Mouse (Mus musculus) liver, embryonic 13.5 days (tissue): ENCODE measurements around the gene Bub3. TPM values are rescaled to one million over a fixed set of nuclear protein-coding genes. Genes with fewer than 3 reads are reported as not detected.

Experiments
- ATAC-seq: fragments of 200-750 bp; cut with Nextera tagmentation; 2 replicates; pipeline ENCODE4 v1.8.0; 2017; ENCODE audit warnings: low read depth, mild to moderate bottlenecking, moderate number of reproducible peaks, moderate library complexity
- DNase-seq: peaks from one replicate; pipeline ENCODE4 v3.0.0; 2022
- H3K27ac ChIP-seq: fragments of 300-500 bp; sonication (generic); 2 replicates; pipeline ENCODE4 v1.5.1; 2015; ENCODE audit warnings: moderate library complexity, mild to moderate bottlenecking, inconsistent platforms
- H3K27me3 ChIP-seq: fragments of 300-500 bp; sonication (generic); 2 replicates; pipeline ENCODE4 v1.6.1; 2015; ENCODE audit warnings: mild to moderate bottlenecking, inconsistent platforms
- H3K36me3 ChIP-seq: fragments of 300-500 bp; sonication (generic); 2 replicates; pipeline ENCODE4 v1.6.1; 2015; ENCODE audit warnings: mild to moderate bottlenecking, inconsistent platforms
- H3K4me1 ChIP-seq: fragments of 300-500 bp; sonication (generic); replicated peaks from 2 replicates; pipeline ENCODE4 v1.6.1; 2015; ENCODE audit warnings: inconsistent platforms
- H3K4me2 ChIP-seq: fragments of 300-500 bp; sonication (generic); 2 replicates; pipeline ENCODE4 v1.6.1; 2015; ENCODE audit warnings: inconsistent platforms, mild to moderate bottlenecking, moderate library complexity
- H3K4me3 ChIP-seq: fragments of 300-500 bp; sonication (generic); replicated peaks from 2 replicates; pipeline ENCODE4 v1.5.1; 2015; ENCODE audit warnings: mild to moderate bottlenecking, inconsistent platforms
- H3K9ac ChIP-seq: fragments of 300-500 bp; sonication (generic); 2 replicates; pipeline ENCODE4 v1.6.1; 2015; ENCODE audit warnings: mild to moderate bottlenecking, inconsistent platforms
- H3K9me3 ChIP-seq: fragments of 300-500 bp; sonication (generic); replicated peaks from 2 replicates; pipeline ENCODE4 v1.6.1; 2016; ENCODE audit warnings: inconsistent platforms
- WGBS: fragments of 180-500 bp; shearing (Covaris S2); methylation state at CpG from one replicate; pipeline ENCODE4 v1.1.7; 2015; ENCODE audit not compliant: insufficient replicate concordance; 5-methylcytosine and 5-hydroxymethylcytosine counted together
- polyA plus RNA-seq: library from polyadenylated mRNA; unstranded; fragments of >200 nt; fragmentation: Nextera tagmentation; extraction: Ambion mirVana; gene quantifications from 2 replicates; pipeline ENCODE4 v1.2.1, GENCODE M21; 2015

The Bub3 gene
- 134 and 142 TPM in 2 replicates for polyA plus RNA-seq

DNA sequence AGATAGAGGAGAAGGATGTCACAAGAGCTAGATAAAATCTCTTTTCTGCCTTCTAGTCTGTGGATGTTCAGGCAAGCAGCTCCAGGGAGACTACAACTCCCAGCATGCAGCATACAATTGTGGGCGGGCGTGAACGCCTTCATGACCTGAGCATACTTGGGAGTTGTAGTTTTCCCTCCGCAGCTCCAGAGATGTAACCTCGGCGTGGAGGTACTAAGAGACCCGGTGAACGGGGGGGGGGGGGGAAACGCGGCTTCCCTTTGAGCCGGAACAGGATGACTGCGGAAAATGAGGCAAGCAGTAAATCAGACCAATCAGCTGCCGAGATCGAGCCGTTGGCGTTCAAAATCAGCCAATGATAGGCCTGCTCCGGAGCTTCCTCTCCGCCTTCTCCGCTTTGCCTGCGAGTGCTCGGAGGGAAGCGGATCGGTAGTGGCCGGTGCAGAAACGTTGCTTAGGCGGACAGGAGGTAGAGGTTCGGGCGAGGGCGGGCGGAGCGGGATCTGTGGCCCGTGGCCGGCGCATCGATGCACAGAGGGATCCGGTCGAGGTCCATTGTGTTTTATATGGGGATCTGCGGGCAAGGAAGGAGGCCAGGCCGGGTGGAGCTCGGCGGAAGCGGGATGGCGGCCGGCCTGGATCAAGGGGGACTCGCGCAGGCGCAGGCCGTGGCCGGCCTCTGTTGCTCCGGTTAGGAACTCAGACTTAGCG lies at the start of gene Bub3:
Bub3 (plus strand) TSS at position 237 of the 711 bp plus-strand sequence.
- WGBS, result under 1% methylated on average over 49 of the region's 51 CpGs

DNA sequence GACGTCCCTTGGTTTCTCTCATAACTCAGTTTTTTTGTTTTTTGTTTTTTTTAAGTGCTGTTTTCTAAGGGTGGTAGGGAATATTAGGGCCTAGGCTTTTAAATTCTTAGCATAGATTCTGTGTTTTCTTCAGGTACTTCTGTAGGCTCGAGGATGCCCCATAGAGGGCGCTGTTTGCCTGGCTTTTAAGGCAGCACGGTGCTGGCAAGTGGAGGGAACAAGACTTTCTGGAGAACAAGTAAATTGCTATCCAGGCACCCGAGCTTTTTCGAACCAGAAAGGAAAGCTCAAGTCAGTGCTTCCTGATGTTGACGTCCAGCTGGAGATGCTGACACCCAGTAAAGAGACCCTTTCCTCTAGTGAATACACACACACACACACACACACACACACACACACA lies 20.0 kb upstream of the Bub3 start:
- DNase-seq (peak; percentile 47), ATAC-seq (no peak)
- H3K4me2 ChIP-seq, result no peak overlapping the region
- H3K9me3 ChIP-seq, result no peaks in the 10 kb centered on the region
- H3K27me3 ChIP-seq, result peaks cover 82% of the 10 kb centered on the region
- 0% methylated on average over 7 of the region's 7 CpGs for WGBS
- no peak overlapping the region for H3K9ac ChIP-seq
- H3K36me3 ChIP-seq, result no peaks in the 10 kb centered on the region
- no peak overlapping the region for H3K27ac ChIP-seq
- peaks cover 18% of the 10 kb centered on the region for H3K4me1 ChIP-seq
- no peak overlapping the region for H3K4me3 ChIP-seq

More for the DNA sequence above, at the start of gene Bub3:
- Histone ChIP-seq H3K9ac (peak within 1 kb of the TSS; percentile 92), H3K27me3 (peaks cover 45% of the 10 kb centered on the region), H3K4me2 (peak within 1 kb of the TSS; percentile 79), H3K4me3 (peak within 1 kb of the TSS; percentile 89), H3K27ac (peak within 1 kb of the TSS; percentile 90), H3K36me3 (peaks cover 34% of the 10 kb centered on the region), H3K9me3 (no peaks in the 10 kb centered on the region), H3K4me1 (peaks cover 44% of the 10 kb centered on the region)
- DNase-seq (peak; percentile 85), ATAC-seq (peak; percentile 92)

DNA sequence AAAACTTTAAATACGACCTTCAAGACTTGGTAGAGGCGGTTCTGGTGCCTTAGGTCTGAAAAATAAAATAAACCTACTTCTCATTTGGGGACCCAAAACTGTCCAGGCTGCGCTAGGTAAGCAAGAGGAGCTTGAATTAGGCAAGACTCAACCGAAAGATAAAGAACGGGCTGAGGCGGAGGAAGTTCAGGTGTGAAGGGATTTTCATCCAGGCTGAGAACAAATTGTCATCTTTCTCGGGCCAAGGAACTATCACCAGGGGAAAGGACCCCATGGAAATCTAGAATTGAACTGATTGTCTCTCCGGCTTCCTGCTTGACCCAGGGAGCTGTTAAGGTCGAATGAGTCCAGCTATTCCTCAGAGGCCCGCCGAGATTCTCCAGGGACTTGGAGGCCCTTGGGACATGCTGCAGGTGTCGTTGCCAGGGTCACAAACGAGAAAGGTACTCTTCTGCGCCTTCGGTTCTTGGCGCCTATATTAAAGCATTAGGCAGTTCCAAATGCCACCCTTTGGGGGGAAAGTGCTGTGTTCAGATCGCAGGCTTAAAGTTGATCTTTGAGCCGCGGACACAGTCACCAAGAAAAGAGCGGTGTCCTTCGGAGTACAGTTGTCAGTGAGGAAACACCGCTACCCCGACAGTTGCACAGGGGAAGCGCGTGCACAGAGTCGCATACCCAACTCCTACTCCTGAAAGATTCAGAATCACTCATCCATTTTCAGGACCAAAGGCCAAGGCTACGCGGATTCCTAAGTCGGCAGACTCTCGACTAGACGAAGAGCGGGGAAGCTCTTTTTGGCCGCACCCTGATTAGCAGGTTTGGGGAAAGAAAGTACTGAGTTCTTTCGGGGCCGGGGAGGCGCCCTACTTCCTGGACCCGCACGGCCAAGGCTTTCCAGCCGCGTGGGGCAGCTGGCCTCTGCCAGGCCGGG lies 18.6 kb upstream of the Bub3 start:
- 3% methylated on average over 41 of the region's 41 CpGs for WGBS

DNA sequence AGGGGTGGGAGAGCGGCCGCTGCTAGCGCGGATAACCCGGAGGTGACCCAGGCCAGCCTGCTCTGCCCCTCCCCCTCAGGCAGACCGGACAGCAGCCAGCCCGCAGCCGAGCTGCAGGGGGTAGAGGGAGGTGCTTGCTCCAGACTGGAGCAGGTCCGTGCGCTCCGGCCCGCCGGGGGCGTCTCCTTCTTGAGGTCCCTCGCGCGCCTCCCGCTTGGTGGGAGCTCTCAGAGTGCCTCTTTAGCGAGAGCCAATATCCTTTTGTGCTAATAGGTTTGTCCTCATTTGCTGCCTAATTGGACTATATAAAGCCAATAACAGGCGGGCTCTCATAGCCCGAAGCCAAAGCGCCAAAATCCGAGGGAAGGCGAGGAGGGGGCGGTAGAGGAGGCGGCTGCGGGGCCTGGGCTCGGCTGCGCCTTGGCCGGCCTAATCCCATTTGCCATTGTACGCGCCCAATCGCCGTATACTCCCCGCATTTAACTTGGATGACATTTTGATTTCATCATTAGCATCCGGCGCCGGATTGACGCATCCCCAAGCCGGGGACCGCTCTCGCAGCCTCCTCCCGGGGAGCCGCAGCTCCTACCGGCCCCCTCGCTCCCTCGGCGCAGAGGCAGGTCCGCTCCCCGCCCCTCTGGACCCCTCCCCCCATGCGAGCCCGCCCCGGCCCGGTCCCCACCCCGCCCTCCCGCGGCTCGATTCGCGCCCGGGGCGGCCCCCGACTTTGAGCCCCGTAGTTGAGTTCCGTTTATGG lies 17.7 kb upstream of the Bub3 start, which contains the start of gene Hmx3:
Hmx3 (plus strand) TSS at position 753 of the 757 bp plus-strand sequence.
- H3K4me3 ChIP-seq, result peak within 1 kb of the TSS; percentile 37
- peak within 1 kb of the TSS; percentile 53 for H3K4me2 ChIP-seq
- H3K9me3 ChIP-seq, result no peaks in the 10 kb centered on the region
- H3K27me3 ChIP-seq, result peaks cover 100% of the 10 kb centered on the region
- no peak for ATAC-seq
- no peaks in the 10 kb centered on the region for H3K36me3 ChIP-seq
- no peak within 1 kb of the TSS for H3K9ac ChIP-seq
- under 1% methylated on average over 64 of the region's 65 CpGs for WGBS
- DNase-seq, result no peak
- H3K27ac ChIP-seq, result no peak within 1 kb of the TSS
- H3K4me1 ChIP-seq, result peaks cover 18% of the 10 kb centered on the region

More for the DNA sequence above, 18.6 kb upstream of the Bub3 start:
- DNase-seq, result no peak
- Histone ChIP-seq H3K4me1 (peaks cover 18% of the 10 kb centered on the region), H3K9me3 (no peaks in the 10 kb centered on the region), H3K27me3 (peaks cover 96% of the 10 kb centered on the region), H3K4me3 (peak overlapping the region; percentile 37; the same call in 1 of the 2 replicates), H3K4me2 (peak overlapping the region; percentile 53), H3K9ac (no peak overlapping the region), H3K36me3 (no peaks in the 10 kb centered on the region), H3K27ac (no peak overlapping the region)
- ATAC-seq, result no peak

DNA sequence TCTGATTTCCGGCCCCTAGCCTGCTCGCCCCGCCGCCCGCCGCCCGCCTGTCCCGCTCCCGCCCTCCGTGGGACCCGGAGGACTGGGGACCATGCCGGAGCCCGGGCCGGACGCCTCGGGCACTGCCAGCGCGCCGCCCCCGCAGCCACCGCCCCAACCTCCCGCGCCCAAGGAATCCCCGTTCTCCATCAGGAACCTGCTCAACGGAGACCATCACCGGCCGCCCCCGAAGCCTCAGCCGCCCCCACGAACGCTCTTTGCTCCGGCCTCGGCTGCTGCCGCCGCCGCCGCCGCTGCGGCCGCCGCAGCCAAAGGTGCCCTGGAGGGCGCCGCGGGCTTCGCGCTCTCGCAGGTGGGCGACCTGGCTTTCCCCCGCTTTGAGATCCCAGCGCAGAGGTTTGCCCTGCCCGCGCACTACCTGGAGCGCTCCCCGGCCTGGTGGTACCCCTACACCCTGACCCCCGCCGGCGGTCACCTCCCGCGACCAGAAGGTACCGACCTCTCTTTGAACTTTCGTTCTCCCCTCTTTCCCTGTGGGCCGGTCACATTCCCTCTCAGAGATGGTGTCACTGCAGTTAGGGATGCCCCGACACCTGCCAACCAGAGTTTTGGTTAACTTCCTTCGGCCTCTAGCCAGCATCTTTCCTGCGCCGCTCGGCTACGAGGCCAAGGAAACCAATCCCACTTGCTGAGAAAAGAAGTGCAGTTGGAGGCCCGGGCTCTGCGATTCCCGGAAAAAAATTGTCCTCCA lies 17.0 kb upstream of the Bub3 start:
- Histone ChIP-seq H3K4me2 (peak overlapping the region; percentile 53), H3K36me3 (no peaks in the 10 kb centered on the region), H3K4me1 (peaks cover 18% of the 10 kb centered on the region), H3K9me3 (no peaks in the 10 kb centered on the region), H3K27ac (no peak overlapping the region), H3K4me3 (peak overlapping the region; percentile 37), H3K27me3 (peaks cover 100% of the 10 kb centered on the region), H3K9ac (no peak overlapping the region)
- DNase-seq (no peak), ATAC-seq (no peak)
- WGBS, result 2% methylated on average over 68 of the region's 71 CpGs

DNA sequence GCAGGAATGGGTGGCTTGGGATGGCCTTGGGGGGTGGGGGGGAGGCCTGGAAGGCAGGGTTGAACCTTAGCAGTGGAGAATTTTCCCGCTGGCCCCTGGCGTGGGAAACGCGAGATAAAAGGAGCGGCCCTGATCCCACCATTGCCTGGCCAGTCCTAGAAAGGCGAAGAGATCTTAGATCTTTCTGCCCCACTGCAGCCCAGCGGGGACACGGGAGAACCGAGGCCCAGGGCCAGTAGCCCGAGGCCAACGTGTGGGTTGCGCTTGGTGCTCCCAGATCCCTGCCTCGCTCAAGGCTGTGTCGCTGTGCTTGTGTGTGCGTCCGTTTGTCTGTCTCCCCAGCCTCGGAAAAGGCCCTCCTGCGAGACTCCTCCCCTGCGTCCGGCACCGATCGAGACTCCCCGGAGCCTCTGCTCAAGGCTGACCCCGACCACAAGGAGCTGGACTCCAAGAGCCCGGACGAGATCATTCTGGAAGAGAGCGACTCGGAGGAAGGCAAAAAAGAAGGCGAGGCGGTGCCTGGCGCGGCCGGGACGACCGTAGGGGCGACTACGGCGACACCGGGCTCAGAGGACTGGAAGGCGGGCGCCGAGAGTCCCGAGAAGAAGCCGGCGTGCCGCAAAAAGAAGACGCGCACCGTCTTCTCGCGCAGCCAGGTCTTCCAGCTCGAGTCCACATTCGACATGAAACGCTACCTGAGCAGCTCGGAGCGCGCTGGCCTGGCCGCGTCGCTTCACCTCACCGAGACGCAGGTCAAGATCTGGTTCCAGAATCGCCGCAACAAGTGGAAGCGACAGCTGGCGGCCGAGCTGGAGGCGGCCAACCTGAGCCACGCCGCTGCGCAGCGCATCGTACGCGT lies 16.2 kb upstream of the Bub3 start:
- Histone ChIP-seq H3K9ac (no peak overlapping the region), H3K27ac (no peak overlapping the region), H3K4me2 (peak overlapping the region; percentile 53), H3K4me1 (peaks cover 18% of the 10 kb centered on the region), H3K36me3 (no peaks in the 10 kb centered on the region), H3K4me3 (peak overlapping the region; percentile 37), H3K27me3 (peaks cover 100% of the 10 kb centered on the region), H3K9me3 (no peaks in the 10 kb centered on the region)
- DNase-seq, result no peak
- WGBS, result 2% methylated on average over 75 of the region's 75 CpGs
- no peak for ATAC-seq

DNA sequence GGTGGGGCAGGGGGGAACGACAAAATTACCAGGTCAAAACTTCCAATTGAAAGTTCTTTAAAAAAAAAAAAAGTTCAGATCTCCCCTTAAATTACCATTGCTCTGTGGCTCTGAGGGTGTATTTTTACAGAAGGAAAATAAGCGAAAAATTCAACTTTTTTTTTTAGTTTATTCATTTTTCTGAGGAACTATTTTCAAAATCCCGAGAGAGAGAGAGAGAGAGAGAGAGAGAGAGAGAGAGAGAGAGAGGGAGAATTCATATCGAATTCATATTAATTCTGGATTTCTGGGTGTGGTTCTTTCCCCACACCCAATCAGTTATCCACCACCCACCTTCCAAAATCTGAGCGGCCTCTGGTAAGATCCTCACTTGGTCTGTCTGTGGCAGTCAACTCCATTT lies 15.2 kb upstream of the Bub3 start:
- ATAC-seq, result no peak
- Histone ChIP-seq H3K4me3 (no peak overlapping the region), H3K27ac (no peak overlapping the region), H3K27me3 (peaks cover 100% of the 10 kb centered on the region), H3K4me1 (peaks cover 18% of the 10 kb centered on the region), H3K9ac (no peak overlapping the region), H3K36me3 (no peaks in the 10 kb centered on the region), H3K4me2 (no peak overlapping the region), H3K9me3 (no peaks in the 10 kb centered on the region)
- under 1% methylated on average over 5 of the region's 5 CpGs for WGBS
- no peak for DNase-seq

DNA sequence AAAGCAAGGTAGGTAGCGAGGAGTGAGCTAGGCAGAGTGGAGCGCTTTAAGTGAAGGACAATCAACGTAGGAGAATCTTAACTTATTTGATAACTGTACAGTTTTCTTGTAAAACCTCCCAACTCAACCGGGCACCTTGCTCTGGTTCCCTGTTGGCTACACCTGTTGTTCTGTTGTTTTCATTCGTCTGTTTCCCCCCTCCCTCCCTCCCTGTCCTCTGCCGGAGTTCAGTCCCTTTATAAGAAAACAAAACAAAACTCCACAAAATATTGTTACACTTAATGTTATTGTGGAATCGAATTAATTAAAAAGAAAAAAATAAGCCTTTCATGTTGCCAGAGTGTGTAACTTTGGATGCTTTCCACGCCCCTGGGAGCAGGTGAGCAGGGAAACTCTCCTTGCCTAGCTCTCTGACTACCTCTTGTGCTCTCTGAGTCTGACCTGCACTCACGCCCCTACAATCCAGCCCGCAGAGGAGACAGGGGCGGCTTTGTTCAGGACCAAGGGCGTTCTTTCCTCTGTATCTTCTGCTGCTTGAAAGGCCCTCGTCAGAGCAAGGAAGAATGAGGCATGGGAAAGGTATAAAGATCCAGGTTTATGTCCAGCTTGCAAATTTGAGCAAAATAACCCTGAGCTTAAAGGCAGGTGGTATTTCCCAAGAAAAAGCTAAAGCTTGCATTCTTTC lies 14.2 kb upstream of the Bub3 start:
- Histone ChIP-seq H3K4me3 (no peak overlapping the region), H3K27me3 (peaks cover 100% of the 10 kb centered on the region), H3K36me3 (no peaks in the 10 kb centered on the region), H3K9ac (no peak overlapping the region), H3K9me3 (no peaks in the 10 kb centered on the region), H3K4me2 (no peak overlapping the region), H3K4me1 (peaks cover 18% of the 10 kb centered on the region), H3K27ac (no peak overlapping the region)
- 3% methylated on average over 13 of the region's 13 CpGs for WGBS
- DNase-seq, result no peak
- ATAC-seq, result no peak

DNA sequence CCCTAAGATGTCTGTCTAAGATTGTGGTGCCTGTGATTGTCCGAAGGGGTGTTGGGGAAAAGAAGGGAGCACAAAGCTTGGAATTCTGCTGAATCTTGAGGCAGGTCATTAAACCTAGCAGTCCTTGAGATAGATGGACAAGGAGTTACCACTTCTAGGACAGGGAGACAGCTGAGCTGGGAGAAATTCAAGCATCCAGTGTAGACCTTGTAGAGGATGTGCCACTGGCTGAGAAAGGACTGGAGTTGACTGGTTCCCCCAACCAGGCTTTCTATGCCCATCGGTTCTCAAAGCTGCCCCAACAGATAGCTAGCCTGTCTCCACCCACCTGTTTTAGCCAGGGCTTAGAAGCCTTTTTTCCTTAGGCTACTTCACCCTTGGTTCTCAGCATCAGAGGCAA lies 13.6 kb upstream of the Bub3 start:
- Histone ChIP-seq H3K9ac (no peak overlapping the region), H3K36me3 (no peaks in the 10 kb centered on the region), H3K4me2 (no peak overlapping the region), H3K9me3 (no peaks in the 10 kb centered on the region), H3K27me3 (peaks cover 100% of the 10 kb centered on the region), H3K4me1 (peaks cover 18% of the 10 kb centered on the region), H3K4me3 (no peak overlapping the region), H3K27ac (no peak overlapping the region)
- 7% methylated on average over 2 of the region's 2 CpGs for WGBS
- no peak for ATAC-seq
- DNase-seq, result no peak
